Mouse (Mus musculus) left cerebral cortex, adult 6 months (tissue): ENCODE measurements around the gene Mfsd7a. TPM values are rescaled to one million over a fixed set of nuclear protein-coding genes. Genes with fewer than 3 reads are reported as not detected.

Experiments
- long read RNA-seq, 2 experiments: library from polyadenylated mRNA; unstranded; transcript quantifications; one replicate each; pipeline ENCODE4 v2.0.0; 2019 to 2020
- polyA plus RNA-seq: library from polyadenylated mRNA; unstranded; fragments of <200 nt; fragmentation: Nextera tagmentation; gene quantifications from 2 replicates; pipeline ENCODE4 v1.2.3, GENCODE M21; 2021

Mfsd7a gene
- polyA plus RNA-seq = 0.15 and 0.31 TPM in 2 replicates
- long read RNA-seq, experiment 1, partial matches to known transcripts = 0 of 1 reads
- long read RNA-seq, experiment 1, other reads (novel, unspliced or antisense) = 1 of 1 reads
- long read RNA-seq, experiment 2, partial matches to known transcripts = 0 of 1 reads
- long read RNA-seq, experiment 2, other reads (novel, unspliced or antisense) = 0 of 1 reads

DNA sequence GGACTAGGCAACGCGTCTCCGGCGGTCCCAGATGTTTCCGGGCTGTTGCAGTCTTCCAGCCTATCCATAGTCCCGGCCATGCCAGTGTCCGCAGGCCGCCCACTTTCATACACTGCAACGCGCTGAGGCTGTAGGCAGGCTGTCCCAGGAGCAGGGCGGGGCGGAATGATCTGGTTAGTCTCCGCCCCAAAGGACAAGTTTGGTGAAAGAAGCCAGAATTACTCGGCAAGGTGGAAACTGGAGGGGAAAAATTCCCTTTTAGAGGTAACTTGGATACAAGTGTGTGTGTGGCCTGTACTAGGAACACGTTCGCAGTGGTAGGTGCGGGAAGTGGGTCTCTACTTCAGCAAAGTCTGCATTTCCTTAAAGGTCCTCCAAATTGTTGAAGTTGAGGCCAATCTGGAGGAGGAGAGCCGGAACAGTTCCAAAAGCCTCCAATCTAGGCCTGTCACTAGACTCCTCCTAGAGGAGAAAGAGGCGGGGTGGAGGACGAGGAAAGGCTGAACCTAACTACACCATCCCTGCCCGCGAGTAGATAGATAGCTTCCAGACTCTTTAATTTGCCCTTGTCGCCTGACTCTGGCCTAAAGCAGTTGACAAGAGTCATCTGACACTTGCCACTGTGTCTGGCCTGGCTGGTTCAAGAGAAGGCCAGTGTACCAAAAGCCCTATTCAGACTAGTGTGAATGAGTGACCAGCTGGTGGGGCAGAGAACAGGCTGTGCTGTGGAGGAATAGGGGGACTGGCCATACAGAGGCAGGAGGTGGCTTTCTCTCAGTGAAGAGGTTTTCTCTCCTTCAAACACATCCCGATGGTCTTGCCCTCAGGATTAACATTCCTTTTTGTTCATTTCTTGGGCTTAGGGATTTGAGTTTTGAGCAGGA is at the start of gene Mfsd7a:
Gene Mfsd7a, minus strand, starts transcription at position 107 of the 884 bp plus-strand sequence.

DNA sequence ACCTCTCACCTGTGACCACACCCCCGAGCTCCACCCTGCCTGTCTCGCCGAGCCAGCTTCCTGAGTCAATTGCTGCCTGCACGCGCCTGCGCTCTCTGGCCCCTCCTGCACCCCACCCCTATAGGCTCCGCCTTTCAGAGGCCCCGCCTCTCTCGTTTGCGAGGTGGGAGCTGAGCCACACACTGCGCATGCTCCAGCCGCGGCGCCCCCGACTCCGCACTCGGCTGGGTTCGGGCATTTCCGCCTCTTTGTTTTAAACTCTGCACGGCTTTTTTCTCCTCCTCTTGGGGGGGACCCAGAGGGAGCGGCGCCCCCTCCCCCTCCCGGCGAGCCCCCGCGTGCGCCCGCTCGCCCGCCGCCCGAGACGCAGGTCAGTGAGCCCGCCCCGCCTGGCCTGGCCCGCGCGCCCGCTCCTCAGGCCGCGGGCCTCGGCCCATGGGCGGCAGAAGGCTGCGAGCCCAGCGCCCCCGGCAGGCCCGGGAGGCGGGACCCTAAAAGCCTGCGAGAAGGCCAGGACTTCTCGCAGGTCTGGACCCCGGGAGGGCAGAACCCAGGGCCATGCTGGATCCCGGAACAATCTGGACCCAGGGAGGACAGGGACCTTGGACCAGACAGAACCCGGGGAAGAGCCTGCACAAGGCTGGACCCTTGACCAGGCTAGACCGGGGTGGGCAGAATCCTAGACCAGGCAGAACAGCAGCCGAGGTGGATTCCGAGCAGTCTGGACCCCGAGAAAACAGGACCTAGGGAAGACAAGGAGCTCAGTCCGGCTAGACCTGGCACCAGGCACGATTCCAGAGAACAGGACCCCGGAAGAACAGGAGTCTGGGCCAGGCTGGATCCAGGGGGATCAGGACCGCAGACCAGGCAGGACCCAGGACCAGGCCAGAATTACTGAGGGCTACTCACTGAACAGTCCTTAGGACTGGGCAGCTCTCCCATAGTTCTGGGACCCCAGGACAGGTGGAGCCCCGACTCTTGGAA is 12.7 kb upstream of the Mfsd7a start, which contains the start of gene Pcgf3:
Gene Pcgf3, plus strand, starts transcription at position 151 of the 984 bp plus-strand sequence.

DNA sequence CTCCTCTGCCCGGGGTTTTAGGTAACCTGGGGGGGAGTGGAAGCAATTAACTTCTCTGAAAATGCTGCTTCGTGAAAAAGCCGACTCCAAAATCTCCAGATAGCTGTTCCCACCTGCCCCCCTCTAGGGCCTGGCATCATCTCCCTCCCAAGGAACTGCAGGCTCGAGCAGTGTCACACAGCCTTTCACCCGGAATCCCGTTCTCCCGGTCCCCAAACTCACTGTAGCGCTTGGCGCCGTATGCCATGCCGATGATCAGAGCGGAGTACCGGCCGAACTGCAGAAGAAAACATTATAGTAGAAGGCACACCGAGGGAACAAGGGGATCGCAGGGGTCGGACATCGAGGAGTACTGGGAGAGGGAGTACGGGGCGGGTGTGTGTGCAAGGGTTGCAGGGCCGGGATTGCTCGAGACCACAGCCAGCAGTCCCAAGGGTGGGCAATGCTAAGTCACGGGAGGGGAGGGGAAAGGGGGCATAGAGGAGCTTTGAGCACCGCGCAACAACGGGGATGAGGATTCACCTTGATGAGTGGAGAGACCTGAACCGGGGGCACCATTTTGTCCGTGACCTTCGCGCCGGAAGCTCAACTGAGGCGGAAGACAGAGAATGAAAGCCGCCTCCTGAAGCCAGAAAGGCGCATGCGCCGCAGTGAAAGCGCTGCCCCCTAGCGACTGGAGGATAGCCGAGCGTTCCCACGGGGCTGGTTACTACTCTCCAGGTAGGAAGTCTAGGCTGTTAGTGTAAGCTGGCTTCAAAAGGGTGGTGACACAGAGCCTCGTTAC is 14.7 kb downstream of the Mfsd7a start, which contains the start of gene Atp5k:
Gene Atp5k, minus strand, starts transcription at position 645 of the 784 bp plus-strand sequence.

Other genes with a start within 250 kb of the Mfsd7a start
- 15.8 and 17.7 TPM in 2 replicates for gene Dr1, start 180.0 kb downstream of the Mfsd7a start, polyA plus RNA-seq
- gene Pigg, start 136.3 kb downstream of the Mfsd7a start, polyA plus RNA-seq = 4.4 and 5.0 TPM in 2 replicates
- gene Gm42517, start 81.0 kb downstream of the Mfsd7a start, polyA plus RNA-seq = 4.2 and 37.4 TPM in 2 replicates
- 0.04 TPM in 1 of 2 replicates, not detected in the other for gene Pde6b, start 60.5 kb downstream of the Mfsd7a start, polyA plus RNA-seq
- 1,757 and 2,023 TPM in 2 replicates for gene Atp5k, start 14.4 kb downstream of the Mfsd7a start, polyA plus RNA-seq
- 4.8 and 14.2 TPM in 2 replicates for gene Pcgf3, start 12.3 kb upstream of the Mfsd7a start, polyA plus RNA-seq
- 245 and 495 TPM in 2 replicates for gene Cplx1, start 101.1 kb upstream of the Mfsd7a start, polyA plus RNA-seq
- 28.3 and 58.4 TPM in 2 replicates for gene Gak, start 180.9 kb upstream of the Mfsd7a start, polyA plus RNA-seq
- gene Tmem175, start 180.9 kb upstream of the Mfsd7a start, polyA plus RNA-seq = 39.3 and 41.3 TPM in 2 replicates
- gene Idua, start 211.4 kb upstream of the Mfsd7a start, polyA plus RNA-seq = 9.7 and 10.1 TPM in 2 replicates
- 4.0 and 4.8 TPM in 2 replicates for gene Dgkq, start 220.8 kb upstream of the Mfsd7a start, polyA plus RNA-seq
- gene Slc26a1, start 226.7 kb upstream of the Mfsd7a start, polyA plus RNA-seq = 0.74 and 0.97 TPM in 2 replicates
- 3.9 and 4.5 TPM in 2 replicates for gene Fgfrl1, start 243.5 kb upstream of the Mfsd7a start, polyA plus RNA-seq